Mouse (Mus musculus) hindlimb bud, embryonic 11.5 days (tissue): Measurements from ENCODE around the gene Col15a1.

Experiments
- DNase-seq: peaks from one replicate; pipeline ENCODE4 v3.0.0-alpha.2; 2012; ENCODE audit warnings: low read depth, low spot score; ENCODE audit errors: extremely low spot score

Col15a1 gene

DNA sequence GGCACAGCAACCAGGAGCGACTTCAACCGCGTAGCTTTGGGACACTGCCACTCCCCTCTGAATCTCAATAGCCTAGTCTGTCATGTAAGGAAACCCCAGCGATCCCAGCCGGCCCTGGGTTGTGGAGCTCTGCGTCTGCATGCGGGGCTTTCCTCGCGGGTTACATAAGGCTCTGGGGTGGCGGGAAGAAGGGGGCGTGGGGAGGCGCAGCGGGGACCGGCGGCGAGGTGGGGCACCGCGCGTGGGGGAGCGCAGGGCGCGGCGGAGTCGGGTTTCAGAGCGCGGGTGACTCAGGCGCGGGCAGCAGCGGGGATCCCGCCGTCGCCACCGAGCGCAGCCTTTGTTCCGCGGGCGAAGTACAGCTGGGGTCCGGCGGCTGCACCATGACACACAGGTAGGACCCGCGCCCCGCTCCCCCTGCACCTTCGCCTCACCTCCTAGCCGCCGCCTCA is at the start of gene Col15a1:
TSS of gene Col15a1 (plus strand) at position 193 of the 452 bp plus-strand sequence.
- DNase-seq: no peak

DNA sequence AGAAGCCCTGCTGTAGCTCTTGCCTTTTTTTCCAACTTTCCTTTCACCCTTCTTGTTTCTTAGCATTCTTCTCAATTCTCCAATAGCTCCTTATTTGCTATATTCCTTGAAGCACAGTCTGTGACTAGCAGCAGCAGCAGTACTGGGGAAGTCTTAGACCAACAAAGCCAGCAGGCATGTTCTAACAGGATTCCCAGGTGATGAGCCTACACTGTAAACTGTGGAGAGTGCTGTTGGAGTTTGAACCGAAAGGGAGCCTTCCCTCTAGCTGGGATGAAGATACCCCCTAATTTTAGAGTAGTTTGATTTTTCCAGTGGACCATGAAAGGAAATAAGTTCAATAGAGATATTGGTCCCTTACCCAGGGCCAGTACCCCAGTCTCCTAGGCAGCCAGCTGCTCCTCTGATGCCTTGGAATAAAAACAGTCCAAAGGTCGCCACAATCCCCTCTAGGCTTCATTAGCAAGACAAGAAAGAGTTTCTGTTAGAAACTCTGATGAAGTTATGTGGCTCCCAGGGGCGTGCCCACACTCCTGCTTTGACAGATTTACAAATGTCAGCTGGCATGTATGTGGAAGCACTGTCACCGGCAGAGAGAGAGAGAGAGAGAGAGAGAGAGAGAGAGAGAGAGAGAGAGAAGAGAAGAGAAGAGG is 46.7 kb upstream of the Col15a1 start:
- DNase-seq: no peak

DNA sequence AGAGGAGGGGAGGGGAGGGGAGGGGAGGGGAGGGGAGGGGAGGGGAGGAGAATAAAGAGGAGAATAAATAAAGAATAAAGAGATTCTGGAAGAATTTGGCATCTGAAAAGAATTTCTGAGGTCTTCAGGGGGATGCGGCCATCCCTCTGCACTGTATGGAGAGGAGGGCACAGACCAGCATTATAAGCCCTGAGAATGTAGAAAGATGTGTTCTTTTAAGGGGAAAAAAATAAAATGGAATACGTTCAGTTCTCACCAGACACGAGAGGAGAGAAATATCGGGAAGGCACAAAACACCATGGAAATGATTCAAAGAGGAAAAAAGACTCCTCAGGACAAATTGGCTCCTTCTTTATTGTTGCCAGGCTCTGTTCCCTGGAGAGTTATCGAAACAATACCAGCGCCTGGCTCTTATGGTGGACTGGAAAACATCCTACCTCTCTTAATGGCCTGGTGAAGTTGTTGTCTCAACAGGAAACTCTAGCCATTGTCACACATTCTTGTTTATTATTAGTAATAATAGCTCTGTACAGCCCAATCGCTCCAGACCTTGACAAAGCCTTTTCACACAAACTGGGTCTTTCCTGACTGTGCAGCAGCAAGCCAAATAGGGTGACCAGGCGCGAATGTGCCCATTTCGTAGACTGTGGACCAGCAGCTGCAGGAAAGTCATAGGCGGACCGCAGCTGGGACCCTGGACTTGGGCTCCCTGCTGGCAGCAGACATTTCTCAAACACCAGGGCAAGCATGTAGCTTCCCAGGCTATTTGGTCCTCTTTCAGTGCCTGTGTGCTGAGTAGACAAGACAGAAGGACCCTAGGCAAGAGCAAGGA is 46.0 kb upstream of the Col15a1 start:
- no peak for DNase-seq

DNA sequence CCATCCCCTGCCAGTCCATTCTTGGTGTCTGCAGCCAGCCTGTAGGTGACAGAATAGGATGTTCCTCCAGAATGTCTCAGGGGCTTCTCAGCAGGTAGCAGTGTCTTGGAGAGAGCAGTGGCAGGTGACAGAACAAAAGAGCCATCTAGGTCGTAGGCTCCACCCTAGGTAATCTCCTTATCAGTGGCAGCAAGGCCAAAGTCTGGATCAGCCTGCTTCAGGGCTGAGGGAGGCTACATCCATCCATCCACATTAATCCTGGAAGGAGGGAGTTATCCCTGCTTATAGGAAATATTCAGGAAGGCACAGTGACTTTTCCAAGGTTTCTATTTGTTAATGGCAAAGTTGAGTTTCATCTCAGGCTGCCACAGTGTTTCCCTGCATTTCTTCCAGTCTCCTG is 35.6 kb upstream of the Col15a1 start:
- no peak for DNase-seq

DNA sequence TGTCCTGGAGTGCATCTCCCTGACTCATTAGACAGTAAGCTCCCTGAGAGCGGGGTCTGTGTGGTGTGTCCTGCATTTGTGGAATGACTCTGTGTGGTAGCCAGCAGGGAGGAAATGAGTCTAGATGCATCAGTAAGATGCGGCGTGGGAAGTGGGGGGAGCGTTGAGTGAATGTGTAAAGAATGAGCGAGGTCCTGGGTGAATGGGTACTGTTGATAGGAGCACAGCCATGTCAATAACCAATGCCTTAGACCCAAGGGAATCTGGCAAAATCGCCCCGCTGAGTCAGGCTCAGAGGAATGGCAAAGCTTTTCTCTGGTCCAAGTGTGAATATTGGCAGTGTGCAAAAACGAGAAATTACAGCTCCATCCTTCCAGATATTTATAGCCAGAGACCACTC is 30.9 kb upstream of the Col15a1 start:
- no peak for DNase-seq

DNA sequence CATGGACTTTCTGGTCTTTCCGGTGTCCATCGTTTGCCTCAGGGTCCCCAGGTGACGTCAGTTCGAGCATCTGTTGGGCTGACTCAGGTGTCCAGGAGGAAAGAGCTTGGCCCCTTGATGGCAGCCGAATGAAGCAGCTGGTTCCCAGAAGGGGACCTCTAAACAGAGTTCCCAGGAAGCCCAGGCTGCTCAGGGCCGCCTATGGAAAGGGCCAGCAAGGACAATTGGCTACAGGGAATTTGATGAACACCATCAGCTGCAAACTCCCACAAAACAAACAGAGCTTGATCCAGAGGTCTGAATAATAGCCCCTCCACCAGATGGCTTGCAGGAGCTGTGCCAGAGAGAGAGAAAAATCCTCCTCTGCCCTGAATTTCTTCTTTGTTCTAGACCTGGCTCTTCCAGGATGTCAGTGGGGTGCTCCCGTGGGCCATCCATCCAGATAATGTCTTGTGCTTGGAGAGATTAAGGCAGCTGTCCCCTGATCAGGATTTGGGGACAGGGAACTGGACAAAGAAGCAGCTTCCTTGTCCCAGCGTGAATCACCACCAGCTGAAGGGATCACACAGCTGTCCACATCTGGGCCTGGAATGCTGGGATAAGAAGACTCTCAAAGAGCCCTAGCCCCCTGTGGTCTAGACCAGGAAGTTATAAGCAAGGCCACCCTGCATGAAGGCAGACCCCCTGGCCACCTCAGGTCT is 29.6 kb upstream of the Col15a1 start:
- DNase-seq: no peak

DNA sequence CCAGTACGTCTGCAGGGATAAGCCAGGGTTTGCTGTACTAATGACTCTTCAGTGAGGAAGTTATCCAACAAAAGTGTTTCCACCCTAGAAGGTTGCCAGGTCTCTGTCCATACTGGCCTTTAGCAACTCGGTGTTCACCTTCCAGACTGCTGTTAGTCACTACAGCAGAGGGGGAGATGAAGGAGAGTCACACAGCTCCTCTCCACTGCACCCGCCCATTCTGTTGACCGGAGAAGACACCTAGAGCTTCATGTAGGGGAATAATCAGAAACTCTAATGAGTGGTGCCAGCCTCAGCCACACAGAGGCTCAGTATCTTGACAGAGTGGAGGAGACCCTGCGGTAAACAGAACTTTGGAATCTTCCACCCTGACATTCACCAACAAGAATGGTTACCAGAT is 28.4 kb upstream of the Col15a1 start:
- no peak for DNase-seq

DNA sequence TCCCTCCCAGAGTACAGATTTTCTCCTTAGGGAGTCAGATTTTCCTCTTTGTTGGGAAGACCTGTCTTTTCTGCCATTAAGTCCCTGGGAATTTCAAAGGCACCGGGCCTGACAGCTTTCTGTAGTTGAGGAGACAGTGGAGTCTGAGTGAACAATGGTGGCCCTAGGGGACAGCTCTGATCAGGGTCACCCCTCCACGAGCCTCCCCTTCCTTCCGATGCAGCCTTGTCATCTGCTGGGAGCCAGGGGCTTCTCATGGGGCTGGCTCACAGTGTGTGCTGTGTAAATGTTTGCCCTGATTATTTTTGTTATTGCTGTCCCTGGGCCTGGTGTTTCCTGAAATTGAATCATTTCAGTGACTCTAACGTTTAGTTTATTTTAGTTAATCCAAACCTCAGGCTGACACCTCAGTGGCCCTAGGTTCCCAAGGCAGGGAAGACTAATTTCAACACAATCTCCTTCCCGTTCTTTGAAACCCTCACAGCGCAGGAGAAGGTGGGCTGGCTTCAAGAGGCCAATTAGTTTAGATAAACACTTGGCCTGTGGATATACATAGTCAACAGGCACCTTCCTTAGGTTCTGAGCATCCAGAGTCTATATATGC is 23.8 kb upstream of the Col15a1 start:
- DNase-seq: no peak

DNA sequence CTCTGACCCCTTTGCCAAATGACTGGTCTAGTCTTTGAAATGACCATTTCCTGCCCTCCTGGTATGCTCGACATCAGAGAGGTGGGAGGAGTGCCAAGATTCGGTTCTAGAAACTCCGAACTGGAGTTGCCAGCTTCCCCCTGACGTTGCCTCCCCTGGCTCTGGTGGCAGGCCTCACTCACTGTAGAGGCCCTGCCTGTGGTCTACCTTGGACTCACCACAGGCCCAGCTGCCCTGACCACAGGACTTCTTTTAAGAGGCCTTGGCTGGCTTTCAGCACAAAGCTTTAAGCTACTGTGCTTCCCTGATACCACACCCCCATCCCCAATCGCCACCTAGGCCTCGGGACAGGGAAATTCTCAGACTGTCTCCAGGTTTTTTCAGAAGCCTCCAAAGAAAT is 21.4 kb upstream of the Col15a1 start:
- DNase-seq: no peak

DNA sequence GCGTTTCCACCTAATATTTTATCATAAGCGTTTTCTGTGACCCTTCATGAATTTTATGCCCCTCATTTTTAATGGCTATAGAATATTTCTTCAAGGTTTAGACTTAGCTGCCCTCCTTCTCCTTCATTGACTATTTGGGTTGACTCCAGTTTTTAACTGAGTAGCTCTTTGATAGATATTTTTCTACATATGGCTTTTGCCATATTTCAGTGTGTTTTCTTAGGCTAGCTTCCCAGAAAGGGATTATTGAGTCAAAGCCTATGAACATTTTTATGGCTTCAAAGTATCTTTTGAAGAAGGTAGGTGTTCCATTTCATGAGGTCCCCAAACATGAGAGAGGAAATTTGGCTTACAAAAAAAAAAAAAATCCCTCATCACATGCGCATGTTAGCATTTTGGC is 11.8 kb upstream of the Col15a1 start:
- no peak for DNase-seq

DNA sequence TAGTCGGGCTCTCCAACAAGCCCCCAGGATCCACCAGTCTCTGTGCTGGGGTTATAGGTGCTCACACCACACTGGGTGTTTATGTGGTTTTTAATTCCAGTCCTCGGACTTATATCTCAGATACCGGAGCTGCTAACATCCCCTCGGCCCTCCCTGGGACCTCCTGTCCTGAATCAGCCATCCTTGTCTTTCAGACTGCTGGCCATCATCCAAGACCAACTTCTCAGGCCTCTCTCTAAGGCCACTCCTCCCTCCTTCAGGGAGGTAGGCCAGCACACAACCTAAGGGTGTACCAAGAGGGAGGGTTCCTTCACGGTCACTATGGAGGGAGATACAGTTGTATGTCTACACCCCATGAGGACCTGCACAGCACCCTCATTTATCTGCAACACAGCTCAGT is 4.3 kb upstream of the Col15a1 start:
- no peak for DNase-seq

DNA sequence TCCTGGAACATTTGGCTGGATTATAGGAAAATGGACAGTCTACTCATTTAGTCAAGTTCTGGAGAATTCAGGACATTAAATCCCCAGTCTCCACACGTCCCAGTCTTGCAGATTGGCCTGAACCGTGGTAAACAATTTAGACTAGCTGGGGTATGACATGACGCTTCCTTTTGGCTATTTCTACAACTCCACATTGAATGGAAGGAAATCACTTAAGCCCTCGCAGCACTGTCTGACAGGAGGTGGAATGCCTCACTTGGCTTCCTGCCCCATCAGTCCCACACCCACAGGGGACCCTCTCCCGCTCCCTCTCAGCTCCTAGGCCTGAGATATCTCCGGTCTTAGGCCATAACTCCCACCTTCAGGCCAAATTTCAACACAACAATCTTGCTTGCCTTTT is 2.1 kb upstream of the Col15a1 start:
- DNase-seq: no peak

DNA sequence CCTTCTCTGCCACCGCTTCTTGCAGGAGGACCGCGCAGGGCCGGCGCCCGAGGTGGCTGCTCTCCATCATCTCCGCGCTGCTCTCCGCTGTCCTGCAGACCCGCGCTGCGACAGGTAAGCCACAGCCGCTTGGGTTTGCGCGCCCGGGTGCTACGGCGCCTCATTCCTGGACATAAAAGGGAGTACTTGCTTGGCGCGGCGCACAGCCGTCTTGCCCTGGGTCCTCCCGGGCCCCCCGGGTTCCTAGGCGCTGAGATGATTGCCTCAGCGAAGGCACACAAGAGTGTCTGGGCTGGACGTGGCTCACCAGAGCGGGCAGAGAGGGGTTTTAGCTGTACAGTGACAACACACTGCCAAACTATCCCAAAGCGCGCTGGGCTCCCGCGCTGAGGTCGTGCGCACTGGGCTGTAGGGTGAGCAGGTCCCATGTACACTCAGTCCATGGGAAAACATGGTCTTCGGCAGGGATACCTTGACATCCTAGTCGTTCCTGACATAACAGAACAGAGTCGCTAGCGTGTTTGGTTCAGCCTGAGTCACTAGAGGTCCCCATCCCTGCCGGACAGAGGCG is 545 bp downstream of the Col15a1 start:
- DNase-seq: no peak

DNA sequence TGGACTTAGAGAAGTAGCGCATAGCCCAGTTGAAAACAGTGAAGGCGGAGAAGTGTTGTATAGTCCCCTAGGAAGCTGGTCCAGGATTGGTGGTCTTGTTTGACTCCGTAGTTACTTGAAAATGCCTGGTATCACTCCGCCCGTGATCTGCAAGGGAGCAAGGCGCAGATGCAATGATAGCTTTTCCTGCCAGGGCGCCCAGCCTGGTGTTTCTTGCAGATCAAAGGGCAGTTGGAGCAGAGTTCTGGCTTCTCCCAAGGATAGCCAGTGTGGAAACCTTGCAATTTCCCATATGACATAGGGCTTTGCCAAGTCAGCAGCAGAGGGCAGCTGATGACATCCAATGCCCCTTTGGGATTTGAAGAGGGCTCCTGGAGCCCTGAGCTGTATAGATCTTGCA is 1.5 kb downstream of the Col15a1 start:
- no peak for DNase-seq

DNA sequence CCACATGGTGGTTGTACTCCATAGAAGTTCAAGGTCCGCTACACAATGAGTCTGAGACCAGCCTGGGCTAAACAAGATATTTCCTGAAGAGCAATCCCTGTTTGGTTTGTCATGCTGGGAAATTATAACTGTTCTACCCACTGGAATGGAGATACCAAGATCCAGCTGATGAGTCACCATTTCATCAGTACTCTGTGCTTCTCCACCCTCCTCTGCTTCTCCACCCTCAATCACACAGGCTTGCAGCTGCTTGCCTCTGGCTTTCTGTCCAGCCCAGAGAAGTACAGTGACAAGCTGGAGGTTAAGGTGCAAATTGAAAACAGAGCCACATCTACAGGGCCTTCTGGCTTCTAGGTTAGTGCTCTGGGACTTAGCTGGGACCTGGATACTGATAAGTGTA is 10.9 kb downstream of the Col15a1 start:
- DNase-seq: no peak

DNA sequence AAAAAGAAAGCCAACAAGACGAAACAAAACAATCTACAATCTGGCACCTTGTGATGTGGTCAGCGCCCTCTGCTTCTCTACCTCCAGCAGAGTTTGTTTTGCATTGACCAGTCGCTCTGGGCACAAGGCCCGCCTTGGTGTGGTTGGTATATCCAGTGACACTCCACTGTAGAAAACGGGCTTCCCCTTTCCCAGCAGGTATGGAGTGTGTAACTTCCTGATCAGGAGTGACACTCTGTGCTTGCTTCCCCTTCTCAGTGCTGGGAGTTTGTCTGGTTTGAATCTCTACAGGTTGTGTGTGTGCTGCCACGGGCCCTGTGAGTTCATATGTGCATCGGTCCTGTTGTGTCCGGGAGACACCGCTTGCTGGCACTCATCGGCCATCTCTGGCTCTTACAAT is 11.4 kb downstream of the Col15a1 start:
- DNase-seq: no peak

DNA sequence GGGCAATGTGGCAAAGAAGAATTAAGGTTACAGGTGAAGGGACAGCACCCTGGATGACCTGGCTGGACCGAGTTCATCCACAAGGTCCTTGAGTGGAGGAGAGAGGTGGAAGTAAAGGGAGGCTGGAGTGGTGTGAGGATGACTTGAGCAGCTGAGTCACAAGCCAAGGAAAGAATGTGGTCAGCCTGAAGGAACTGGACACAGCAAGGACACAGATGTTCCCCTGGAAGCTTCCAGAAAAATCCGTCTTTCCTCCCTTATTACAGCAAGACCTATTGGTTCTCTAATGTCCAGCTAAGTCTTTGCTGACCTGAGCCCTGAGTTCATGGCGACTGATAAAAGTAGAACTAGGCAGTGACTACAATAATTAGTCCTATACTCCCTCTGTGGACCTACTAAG is 12.6 kb downstream of the Col15a1 start:
- no peak for DNase-seq

DNA sequence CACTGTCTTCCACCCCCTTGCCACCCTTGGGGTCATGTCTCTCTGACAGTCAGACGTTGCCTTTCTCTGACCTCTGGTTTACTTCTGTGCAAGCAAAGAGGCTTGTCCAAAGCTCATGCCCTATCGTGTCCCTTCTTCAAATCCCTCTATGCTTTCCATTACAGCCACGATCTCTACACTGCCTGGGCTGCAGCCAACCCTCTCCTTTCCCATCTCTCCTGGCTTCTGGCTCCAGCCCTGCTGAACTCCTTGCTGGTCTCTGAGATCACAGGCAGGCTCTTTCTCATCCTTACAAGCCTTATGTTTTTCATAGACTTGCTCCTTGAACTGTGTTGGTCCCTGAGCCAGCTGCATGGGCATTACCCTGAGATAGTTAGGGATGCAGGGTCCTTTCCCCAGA is 14.2 kb downstream of the Col15a1 start:
- no peak for DNase-seq

DNA sequence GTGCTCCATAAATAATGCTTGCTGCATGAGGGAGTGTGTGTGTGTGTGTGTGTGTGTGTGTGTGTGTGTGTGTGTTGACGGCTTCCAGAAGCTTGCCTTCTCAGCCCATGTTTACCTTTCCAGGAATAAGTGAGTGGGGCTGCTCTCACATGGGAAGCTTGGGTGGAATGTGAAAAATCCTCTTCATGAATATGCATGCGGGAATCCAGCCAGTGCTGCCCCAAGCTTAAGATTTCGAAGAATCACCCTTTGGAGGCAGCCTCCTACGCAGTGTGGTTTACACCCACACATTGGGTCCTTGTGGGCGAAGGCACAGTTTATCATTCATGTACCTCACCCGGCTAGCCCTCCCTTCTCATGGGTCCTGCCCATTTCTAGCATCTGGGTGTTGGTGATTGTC is 18.0 kb downstream of the Col15a1 start:
- no peak for DNase-seq

DNA sequence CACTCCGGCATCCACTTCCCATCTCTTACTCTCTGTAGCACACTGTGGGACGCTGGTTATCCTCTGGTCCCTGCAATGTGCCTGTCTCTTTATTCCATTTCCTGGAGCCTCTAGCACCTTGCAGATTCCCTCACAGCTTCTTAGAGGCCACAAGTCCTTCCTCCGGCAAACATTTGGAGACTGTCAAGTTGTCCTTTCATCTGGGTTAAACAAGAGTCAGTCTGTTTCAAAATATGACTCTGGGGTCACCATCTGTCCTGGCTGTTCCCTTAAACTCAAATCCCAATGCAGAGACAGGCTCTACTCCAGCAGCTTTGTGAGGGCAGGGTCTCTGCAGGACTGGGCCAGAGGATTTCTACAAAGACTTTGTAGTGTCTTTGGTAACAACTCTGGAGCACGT is 19.1 kb downstream of the Col15a1 start:
- DNase-seq: no peak

DNA sequence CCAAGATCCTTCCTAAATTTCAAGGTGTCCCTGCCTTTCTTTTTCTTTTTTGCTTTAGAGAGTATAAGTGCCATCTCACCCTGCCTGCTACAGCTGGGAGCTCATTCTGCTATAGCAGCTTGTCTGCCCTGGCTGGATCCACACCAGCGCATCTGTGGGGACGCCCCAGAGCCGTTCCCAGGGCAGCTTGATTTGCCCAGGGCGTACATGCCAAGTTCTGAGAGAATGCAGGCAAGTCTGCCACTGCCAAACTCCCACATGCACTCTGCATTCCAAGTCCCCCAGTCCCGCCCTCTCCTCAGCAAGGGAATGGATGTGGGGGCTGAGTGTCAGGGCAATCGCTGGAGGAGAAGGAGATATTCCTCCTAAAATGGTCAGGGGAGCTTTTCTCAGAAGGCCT is 19.8 kb downstream of the Col15a1 start:
- DNase-seq: no peak
